Mouse (Mus musculus): ENCODE measurements around the gene Prkn.

DNA sequence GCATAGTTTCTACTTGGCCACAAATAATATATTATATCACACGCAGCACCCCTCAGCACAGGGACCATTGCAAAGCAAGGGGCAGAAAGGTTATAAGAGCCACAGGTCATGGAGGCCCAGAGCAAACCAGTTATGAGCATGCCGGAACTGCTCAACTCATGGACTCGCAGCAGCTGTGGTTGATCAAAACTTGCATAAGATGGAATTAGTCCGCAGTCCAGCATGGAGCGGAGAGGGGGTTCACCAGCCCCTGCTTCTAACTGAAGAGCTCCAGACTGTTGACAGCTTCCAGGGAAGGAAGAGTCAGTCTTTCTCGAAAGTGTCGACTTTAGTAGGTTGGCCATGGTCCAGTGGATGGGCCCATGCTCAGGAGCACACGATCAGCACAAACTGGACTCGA, 1083.8 kb downstream of the Prkn start:
- no peak for TF ChIP-seq CTCF (IDR thresholded peaks at IDR 0.05; ENCODE audit: borderline replicate concordance, insufficient read depth, low read length)
- TF ChIP-seq POLR2A (IDR thresholded peaks at IDR 0.05; ENCODE audit: low read depth, low read length): no peak
